Mouse (Mus musculus) kidney, adult 2 months (tissue): ENCODE measurements around the gene Dtl. TPM values are rescaled to one million over a fixed set of nuclear protein-coding genes. Genes with fewer than 3 reads are reported as not detected.

ENCODE experiments used
- DNase-seq: peaks from one replicate; pipeline ENCODE4 v3.0.0; 2021
- H3K27ac ChIP-seq: fragments of 200-500 bp; 2 replicates; pipeline ENCODE4 v1.5.1; 2012; ENCODE audit warnings: low read depth, low read length, control low read depth, inconsistent platforms; ENCODE audit not compliant: insufficient read depth
- H3K27me3 ChIP-seq: fragments of 200-500 bp; replicated peaks from 2 replicates; pipeline ENCODE4 v1.6.1; 2012; ENCODE audit warnings: mild to moderate bottlenecking, moderate library complexity, low read length, inconsistent platforms; ENCODE audit not compliant: control insufficient read depth, insufficient read depth
- H3K36me3 ChIP-seq: fragments of 200-500 bp; 2 replicates; pipeline ENCODE4 v1.6.1; 2012; ENCODE audit warnings: mild to moderate bottlenecking, moderate library complexity, low read length, inconsistent platforms; ENCODE audit not compliant: control insufficient read depth, insufficient read depth
- H3K4me1 ChIP-seq: fragments of 200-500 bp; 2 replicates; pipeline ENCODE4 v1.6.1; 2011; ENCODE audit warnings: low read length; ENCODE audit not compliant: control insufficient read depth, insufficient read depth
- H3K4me3 ChIP-seq: fragments of 200-500 bp; 2 replicates; pipeline ENCODE4 v1.5.1; 2011; ENCODE audit warnings: mild to moderate bottlenecking, low read depth, low read length, control low read depth; ENCODE audit not compliant: insufficient read depth
- CTCF ChIP-seq: fragments of 200-500 bp; conservative IDR thresholded peaks from 2 replicates; pipeline ENCODE4 v1.5.1; 2011; ENCODE audit warnings: low read depth, mild to moderate bottlenecking, control low read depth, low read length, moderate library complexity, mixed read lengths; ENCODE audit not compliant: insufficient read depth, insufficient read length
- POLR2A ChIP-seq: fragments of 200-500 bp; IDR thresholded peaks from one replicate; pipeline ENCODE4 v1.6.1; 2011; ENCODE audit warnings: low read depth, low read length, control low read depth
- WGBS: fragments of 180-500 bp; shearing (Covaris S2); methylation state at CpG from one replicate; pipeline ENCODE4 v1.1.7; 2018; 5-methylcytosine and 5-hydroxymethylcytosine counted together
- polyA plus RNA-seq: library from polyadenylated mRNA; depleted of rRNA; stranded (reverse); fragments of >200 nt; gene quantifications from 2 replicates; pipeline ENCODE4 v1.2.3, GENCODE M21; 2012; rRNA removed

Dtl gene
- 0.14 and 0.20 TPM in 2 replicates for polyA plus RNA-seq

- WGBS = under 1% methylated on average over 67 of the region's 70 CpGs
- H3K4me3 ChIP-seq = peak within 1 kb of the TSS; percentile 75
- DNase-seq = peak; percentile 99
- H3K27me3 ChIP-seq = no peaks in the 10 kb centered on the region
- peak within 1 kb of the TSS; percentile 89 for H3K27ac ChIP-seq
- H3K36me3 ChIP-seq = no peaks in the 10 kb centered on the region
- TF ChIP-seq CTCF (peak; percentile 88), POLR2A (peak; percentile 66)
- H3K4me1 ChIP-seq = peaks cover 10% of the 10 kb centered on the region
Measured at GRCm38 (mm10) chr1:191575458-191576247, at the start of gene Dtl, which contains the start of gene Ints7. Gene Dtl, minus strand, starts transcription at chr1:191575544. Gene Ints7, plus strand, starts transcription at chr1:191575636.

GRCm38 (mm10) chr1:191625026-191625425 is 49.7 kb upstream of the Dtl start:
- H3K4me1 ChIP-seq = no peaks in the 10 kb centered on the region
- 58% methylated on average over 6 of the region's 6 CpGs for WGBS
- no peak overlapping the region for H3K4me3 ChIP-seq
- H3K36me3 ChIP-seq = no peaks in the 10 kb centered on the region
- TF ChIP-seq POLR2A (no peak), CTCF (no peak)
- no peaks in the 10 kb centered on the region for H3K27me3 ChIP-seq
- no peak for DNase-seq
- no peak overlapping the region for H3K27ac ChIP-seq

DNA sequence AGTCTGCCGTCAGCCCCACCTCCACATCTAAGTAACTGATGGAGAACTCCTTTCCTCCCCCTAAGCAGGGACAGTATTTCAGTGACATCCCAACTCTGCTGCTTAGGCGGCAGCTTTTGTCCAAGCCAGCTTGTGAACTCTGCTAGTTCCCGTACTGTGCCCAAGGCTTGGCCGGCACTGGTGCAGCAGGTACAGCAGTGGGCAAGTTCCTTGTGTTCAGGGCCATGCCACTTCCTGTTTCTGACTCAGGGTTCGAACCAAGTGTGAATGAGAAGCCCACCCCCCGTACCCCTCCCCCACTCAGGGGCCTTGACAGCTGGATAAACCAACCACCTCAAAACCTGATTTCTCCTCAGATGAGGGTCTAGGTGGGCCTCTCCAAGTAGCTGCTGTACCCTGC is 49.1 kb upstream of the Dtl start:
- no peak overlapping the region for H3K4me3 ChIP-seq
- WGBS = 70% methylated on average over 6 of the region's 6 CpGs
- H3K4me1 ChIP-seq = no peaks in the 10 kb centered on the region
- TF ChIP-seq CTCF (no peak), POLR2A (no peak)
- H3K36me3 ChIP-seq = no peaks in the 10 kb centered on the region
- H3K27me3 ChIP-seq = no peaks in the 10 kb centered on the region
- H3K27ac ChIP-seq = no peak overlapping the region
- DNase-seq = no peak

GRCm38 (mm10) chr1:191622801-191623200 is 47.5 kb upstream of the Dtl start:
- H3K27me3 ChIP-seq = no peaks in the 10 kb centered on the region
- whole genome bisulfite sequencing = 86% methylated on average over 8 of the region's 8 CpGs
- H3K36me3 ChIP-seq = no peaks in the 10 kb centered on the region
- no peaks in the 10 kb centered on the region for H3K4me1 ChIP-seq
- H3K27ac ChIP-seq = no peak overlapping the region
- TF ChIP-seq POLR2A = no peak
- TF ChIP-seq CTCF = no peak
- DNase-seq = no peak
- no peak overlapping the region for H3K4me3 ChIP-seq

DNA sequence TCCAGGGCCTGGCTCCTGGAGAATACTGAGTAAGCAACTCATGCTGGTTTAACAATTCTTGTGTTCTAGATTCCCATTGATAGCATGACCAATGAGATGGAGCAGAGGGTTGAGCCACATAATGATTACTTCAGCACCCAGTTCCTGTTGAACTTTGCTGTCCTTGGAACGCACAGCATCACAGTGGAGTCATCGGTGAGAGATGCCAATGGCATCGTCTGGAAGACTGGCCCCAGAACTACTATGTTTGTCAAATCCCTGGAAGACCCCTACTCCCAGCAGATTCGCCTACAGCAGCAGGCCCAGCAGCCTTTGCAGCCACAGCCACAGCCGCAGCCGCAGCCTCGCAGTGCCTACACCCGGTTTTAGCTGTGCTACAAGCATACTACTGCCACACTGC is 45.8 kb upstream of the Dtl start:
- H3K27me3 ChIP-seq = no peaks in the 10 kb centered on the region
- no peak for TF ChIP-seq CTCF
- no peak for TF ChIP-seq POLR2A
- no peak for DNase-seq
- H3K36me3 ChIP-seq = no peaks in the 10 kb centered on the region; the same call in 1 of the 2 replicates
- no peak overlapping the region for H3K27ac ChIP-seq
- H3K4me1 ChIP-seq = no peaks in the 10 kb centered on the region
- WGBS = 91% methylated on average over 8 of the region's 8 CpGs
- no peak overlapping the region for H3K4me3 ChIP-seq

- H3K36me3 ChIP-seq = no peaks in the 10 kb centered on the region; the same call in 1 of the 2 replicates
Measured at GRCm38 (mm10) chr1:191618067-191618766, 42.9 kb upstream of the Dtl start.

DNA sequence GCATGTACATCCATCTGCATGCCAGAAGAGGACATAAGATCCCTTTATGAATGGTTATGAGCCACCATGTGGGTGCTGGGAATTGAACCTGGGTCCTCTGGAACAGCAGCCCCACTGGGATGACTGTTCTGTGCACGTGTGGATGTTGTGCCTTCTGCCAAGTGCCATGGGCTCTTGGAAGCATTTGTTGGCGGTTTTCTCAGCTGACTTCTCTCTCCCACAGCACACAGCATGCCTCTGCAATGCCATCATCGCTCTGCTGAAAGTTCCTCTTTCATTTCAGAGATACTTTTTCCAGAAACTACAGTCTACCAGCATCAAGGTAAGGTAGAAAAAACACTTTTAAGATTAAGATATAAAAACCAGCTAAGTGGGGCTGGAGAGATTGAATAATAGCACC is 42.2 kb upstream of the Dtl start:
- no peak overlapping the region for H3K4me3 ChIP-seq
- H3K27ac ChIP-seq = no peak overlapping the region
- no peaks in the 10 kb centered on the region for H3K27me3 ChIP-seq
- DNase-seq = no peak
- 94% methylated on average over 3 of the region's 3 CpGs for WGBS
- H3K36me3 ChIP-seq = no peaks in the 10 kb centered on the region; the same call in 1 of the 2 replicates
- H3K4me1 ChIP-seq = no peaks in the 10 kb centered on the region
- no peak for TF ChIP-seq CTCF
- no peak for TF ChIP-seq POLR2A

More at GRCm38 (mm10) chr1:191618067-191618766, 42.9 kb upstream of the Dtl start:
- 94% methylated on average over 12 of the region's 12 CpGs for WGBS
- DNase-seq = no peak
- TF ChIP-seq CTCF = no peak
- TF ChIP-seq POLR2A = no peak
- no peaks in the 10 kb centered on the region for H3K27me3 ChIP-seq
- no peak overlapping the region for H3K4me3 ChIP-seq
- no peaks in the 10 kb centered on the region for H3K4me1 ChIP-seq
- H3K27ac ChIP-seq = no peak overlapping the region
